Mouse (Mus musculus): ENCODE data around the gene Daam1.

DNA sequence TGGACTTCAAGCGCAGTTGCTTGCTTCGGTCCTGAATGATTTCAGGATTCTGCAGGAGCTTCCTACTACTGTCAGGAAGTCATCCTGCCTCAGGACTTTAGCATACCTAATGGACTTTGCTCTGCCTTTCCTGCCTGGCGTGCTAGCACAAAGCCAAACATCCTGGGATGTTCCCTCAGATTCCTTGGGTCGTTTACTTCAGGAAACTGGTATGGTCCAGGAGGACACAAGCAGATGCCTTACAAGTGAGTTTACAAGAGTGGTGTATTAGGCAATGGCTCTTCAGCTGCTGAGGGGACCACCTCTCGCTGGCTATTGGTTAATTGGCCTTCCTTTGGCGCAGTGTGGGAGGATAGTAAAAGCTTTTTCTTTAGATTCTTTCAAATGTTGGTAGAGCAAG, 23.3 kb downstream of the Daam1 start:
- TF ChIP-seq CTCF (IDR thresholded peaks at IDR 0.05; ENCODE audit: control insufficient read depth, insufficient read depth, low read length) (no peak), POLR2A (IDR thresholded peaks at IDR 0.05; ENCODE audit: borderline replicate concordance, control insufficient read depth, low read depth, low read length) (no peak)

Measured in bone marrow, adult 2 months (tissue).